Mouse (Mus musculus): ENCODE measurements at regions not wholly inside any gene's neighbourhood (a gene's known extent, or its start where the extent isn't known, plus 50 kb on each side); places are given as distances from the start of the nearest gene placed in this dataset.
A peak's percentile ranks its signal among the peaks of the same experiment; 100 is the strongest.

- no peak for DNase-seq (ENCODE audit: low read depth, low spot score)
Observed at GRCm38 (mm10) chr9:51379589-51379988, 50.9 kb upstream of the 1810046K07Rik start.

GRCm38 (mm10) chr9:51393921-51394320 lies 65.2 kb upstream of the 1810046K07Rik start:
- DNase-seq (ENCODE audit: low read depth, low spot score), result no peak

GRCm38 (mm10) chr9:51394372-51394771 lies 65.7 kb upstream of the 1810046K07Rik start:
- peak; percentile 86 for DNase-seq (ENCODE audit: low read depth, low spot score)

- no peak for DNase-seq (ENCODE audit: low read depth, low spot score)
Observed at GRCm38 (mm10) chr9:51396801-51397200, 68.1 kb upstream of the 1810046K07Rik start.

- DNase-seq (ENCODE audit: low read depth, low spot score), result no peak
Observed at GRCm38 (mm10) chr9:51397589-51398220, 69.0 kb upstream of the 1810046K07Rik start.

- DNase-seq (ENCODE audit: low read depth, low spot score), result no peak
Observed at GRCm38 (mm10) chr9:51398886-51399285, 70.2 kb upstream of the 1810046K07Rik start.

- DNase-seq (ENCODE audit: low read depth, low spot score), result no peak
Observed at GRCm38 (mm10) chr9:51399356-51399755, 70.6 kb upstream of the 1810046K07Rik start.

- no peak for DNase-seq (ENCODE audit: low read depth, low spot score)
Observed at GRCm38 (mm10) chr9:51401779-51402178, 73.1 kb upstream of the 1810046K07Rik start.

- DNase-seq (ENCODE audit: low read depth, low spot score), result peak; percentile 41
Observed at GRCm38 (mm10) chr9:51407978-51408377, 79.3 kb upstream of the 1810046K07Rik start.

GRCm38 (mm10) chr9:51418923-51419482 lies 90.3 kb upstream of the 1810046K07Rik start:
- DNase-seq (ENCODE audit: low read depth, low spot score), result no peak

- DNase-seq (ENCODE audit: low read depth, low spot score), result peak; percentile 55
Observed at GRCm38 (mm10) chr9:51422553-51422952, 93.8 kb upstream of the 1810046K07Rik start.

- DNase-seq (ENCODE audit: low read depth, low spot score), result peak; percentile 89
Observed at GRCm38 (mm10) chr9:51423341-51423740, 94.6 kb upstream of the 1810046K07Rik start.

GRCm38 (mm10) chr9:51430426-51430825 lies 101.7 kb upstream of the 1810046K07Rik start:
- peak; percentile 11 for DNase-seq (ENCODE audit: low read depth, low spot score)

GRCm38 (mm10) chr9:51437130-51437529 lies 108.4 kb upstream of the 1810046K07Rik start:
- no peak for DNase-seq (ENCODE audit: low read depth, low spot score)

- peak; percentile 95 for DNase-seq (ENCODE audit: low read depth, low spot score)
Observed at GRCm38 (mm10) chr9:51441773-51442381, 113.2 kb upstream of the 1810046K07Rik start.

GRCm38 (mm10) chr9:51455690-51456089 lies 127.0 kb upstream of the 1810046K07Rik start:
- no peak for DNase-seq (ENCODE audit: low read depth, low spot score)

- no peak for DNase-seq (ENCODE audit: low read depth, low spot score)
Observed at GRCm38 (mm10) chr9:51462463-51463024, 133.8 kb upstream of the 1810046K07Rik start.

- DNase-seq (ENCODE audit: low read depth, low spot score), result no peak
Observed at GRCm38 (mm10) chr9:51470031-51470430, 141.3 kb upstream of the 1810046K07Rik start.

GRCm38 (mm10) chr9:51476511-51477056 lies 147.9 kb upstream of the 1810046K07Rik start:
- no peak for DNase-seq (ENCODE audit: low read depth, low spot score)

- DNase-seq (ENCODE audit: low read depth, low spot score), result no peak
Observed at GRCm38 (mm10) chr9:51487840-51488239, 159.1 kb upstream of the 1810046K07Rik start.

- DNase-seq (ENCODE audit: low read depth, low spot score), result peak; percentile 66
Observed at GRCm38 (mm10) chr9:51507265-51507913, 178.7 kb upstream of the 1810046K07Rik start.

GRCm38 (mm10) chr9:51517643-51518042 lies 188.9 kb upstream of the 1810046K07Rik start:
- DNase-seq (ENCODE audit: low read depth, low spot score), result peak; percentile 84

All from brain, adult 2 months (tissue).